Mouse (Mus musculus): ENCODE data around the gene Gramd2. TPM values are rescaled to one million over a fixed set of nuclear protein-coding genes. Genes with fewer than 3 reads are reported as not detected.

Gene Gramd2
- 3.4 and 4.0 TPM in 2 replicates for polyA plus RNA-seq (2015; fragmentation: Nextera tagmentation; extraction: Ambion mirVana)

- Histone ChIP-seq H3K4me1 (peaks cover 14% of the 10 kb centered on the region), H3K9me3 (no peaks in the 10 kb centered on the region), H3K27me3 (peaks cover 10% of the 10 kb centered on the region; the same call in 1 of the 2 replicates), H3K4me3 (peak within 1 kb of the TSS; percentile 58), H3K9ac (replicated peaks) (peak within 1 kb of the TSS; percentile 56), H3K27ac (replicated peaks) (no peak within 1 kb of the TSS), H3K36me3 (peaks cover 42% of the 10 kb centered on the region), H3K4me2 (replicated peaks) (peak within 1 kb of the TSS; percentile 92)
- peak; percentile 97 for ATAC-seq (replicated peaks)
- WGBS, result 2% methylated on average over 47 of the region's 47 CpGs
Observed at GRCm38 (mm10) chr9:59679678-59680533, at the start of gene Gramd2. Gene Gramd2 (plus strand): TSS chr9:59680144.

GRCm38 (mm10) chr9:59638372-59638771 is 41.6 kb upstream of the Gramd2 start:
- no peaks in the 10 kb centered on the region for H3K27me3 ChIP-seq
- H3K4me1 ChIP-seq, result no peaks in the 10 kb centered on the region
- no peak for ATAC-seq (replicated peaks)
- H3K9ac ChIP-seq (replicated peaks), result no peak overlapping the region
- 83% methylated on average over 1 of the region's 1 CpGs for WGBS
- H3K27ac ChIP-seq (replicated peaks), result no peak overlapping the region
- no peak overlapping the region for H3K4me3 ChIP-seq
- no peak overlapping the region for H3K4me2 ChIP-seq (replicated peaks)
- peaks cover 79% of the 10 kb centered on the region for H3K36me3 ChIP-seq
- no peaks in the 10 kb centered on the region for H3K9me3 ChIP-seq

- no peaks in the 10 kb centered on the region for H3K9me3 ChIP-seq
- H3K36me3 ChIP-seq, result peaks cover 74% of the 10 kb centered on the region
- no peak overlapping the region for H3K4me2 ChIP-seq (replicated peaks)
- no peaks in the 10 kb centered on the region for H3K27me3 ChIP-seq
- no peak for ATAC-seq (replicated peaks)
- no peaks in the 10 kb centered on the region for H3K4me1 ChIP-seq
- H3K9ac ChIP-seq (replicated peaks), result no peak overlapping the region
- WGBS, result 91% methylated on average over 4 of the region's 4 CpGs
- H3K27ac ChIP-seq (replicated peaks), result no peak overlapping the region
- no peak overlapping the region for H3K4me3 ChIP-seq
Observed at GRCm38 (mm10) chr9:59639936-59640335, 40.0 kb upstream of the Gramd2 start.

GRCm38 (mm10) chr9:59641320-59641719 is 38.6 kb upstream of the Gramd2 start:
- Histone ChIP-seq H3K4me3 (no peak overlapping the region), H3K4me1 (no peaks in the 10 kb centered on the region), H3K9me3 (no peaks in the 10 kb centered on the region), H3K27me3 (no peaks in the 10 kb centered on the region), H3K27ac (replicated peaks) (no peak overlapping the region), H3K9ac (replicated peaks) (no peak overlapping the region), H3K36me3 (peaks cover 72% of the 10 kb centered on the region), H3K4me2 (replicated peaks) (no peak overlapping the region)
- no peak for ATAC-seq (replicated peaks)
- WGBS, result 90% methylated on average over 2 of the region's 2 CpGs

- Histone ChIP-seq H3K9me3 (no peaks in the 10 kb centered on the region), H3K4me3 (no peak overlapping the region), H3K36me3 (peaks cover 54% of the 10 kb centered on the region), H3K27me3 (no peaks in the 10 kb centered on the region), H3K4me2 (replicated peaks) (no peak overlapping the region), H3K27ac (replicated peaks) (no peak overlapping the region), H3K4me1 (no peaks in the 10 kb centered on the region), H3K9ac (replicated peaks) (no peak overlapping the region)
- ATAC-seq (replicated peaks), result no peak
- 94% methylated on average over 4 of the region's 4 CpGs for WGBS
Observed at GRCm38 (mm10) chr9:59649911-59650310, 30.0 kb upstream of the Gramd2 start.

- no peak for ATAC-seq (replicated peaks)
- Histone ChIP-seq H3K4me2 (replicated peaks) (no peak overlapping the region), H3K9ac (replicated peaks) (no peak overlapping the region), H3K9me3 (no peaks in the 10 kb centered on the region), H3K4me3 (no peak overlapping the region), H3K27ac (replicated peaks) (no peak overlapping the region), H3K27me3 (no peaks in the 10 kb centered on the region), H3K36me3 (peaks cover 36% of the 10 kb centered on the region), H3K4me1 (peaks cover 10% of the 10 kb centered on the region)
- 36% methylated on average over 3 of the region's 3 CpGs for WGBS
Observed at GRCm38 (mm10) chr9:59653371-59653770, 26.6 kb upstream of the Gramd2 start.

- Histone ChIP-seq H3K4me3 (no peak overlapping the region), H3K4me2 (replicated peaks) (no peak overlapping the region), H3K4me1 (peaks cover 22% of the 10 kb centered on the region), H3K27ac (replicated peaks) (no peak overlapping the region), H3K9ac (replicated peaks) (no peak overlapping the region), H3K36me3 (peaks cover 25% of the 10 kb centered on the region), H3K9me3 (no peaks in the 10 kb centered on the region), H3K27me3 (no peaks in the 10 kb centered on the region)
- ATAC-seq (replicated peaks), result no peak
- WGBS, result 85% methylated on average over 2 of the region's 2 CpGs
Observed at GRCm38 (mm10) chr9:59654450-59654983, 25.4 kb upstream of the Gramd2 start.

GRCm38 (mm10) chr9:59655958-59656634 is 23.8 kb upstream of the Gramd2 start, which contains the start of gene Pkm:
Gene Pkm (plus strand): TSS chr9:59656368.
- peak; percentile 92 for ATAC-seq (replicated peaks)
- Histone ChIP-seq H3K4me1 (peaks cover 37% of the 10 kb centered on the region), H3K4me3 (peak within 1 kb of the TSS; percentile 93), H3K9ac (replicated peaks) (peak within 1 kb of the TSS; percentile 90), H3K27me3 (no peaks in the 10 kb centered on the region), H3K27ac (replicated peaks) (peak within 1 kb of the TSS; percentile 98), H3K9me3 (no peaks in the 10 kb centered on the region), H3K36me3 (peaks cover 10% of the 10 kb centered on the region), H3K4me2 (replicated peaks) (peak within 1 kb of the TSS; percentile 77)
- WGBS, result under 1% methylated on average over 46 of the region's 46 CpGs

- no peaks in the 10 kb centered on the region for H3K27me3 ChIP-seq
- H3K9ac ChIP-seq (replicated peaks), result peak overlapping the region; percentile 90
- ATAC-seq (replicated peaks), result peak; percentile 72
- no peaks in the 10 kb centered on the region for H3K9me3 ChIP-seq
- H3K4me3 ChIP-seq, result peak overlapping the region; percentile 93
- H3K4me2 ChIP-seq (replicated peaks), result peak overlapping the region; percentile 77
- H3K36me3 ChIP-seq, result peaks cover 5% of the 10 kb centered on the region
- H3K27ac ChIP-seq (replicated peaks), result peak overlapping the region; percentile 98
- WGBS, result under 1% methylated on average over 65 of the region's 65 CpGs
- peaks cover 44% of the 10 kb centered on the region for H3K4me1 ChIP-seq
Observed at GRCm38 (mm10) chr9:59656635-59657617, 23.0 kb upstream of the Gramd2 start.

GRCm38 (mm10) chr9:59658146-59658545 is 21.8 kb upstream of the Gramd2 start:
- no peaks in the 10 kb centered on the region for H3K9me3 ChIP-seq
- H3K27me3 ChIP-seq, result no peaks in the 10 kb centered on the region
- H3K4me3 ChIP-seq, result peak overlapping the region; percentile 93
- peak overlapping the region; percentile 77 for H3K4me2 ChIP-seq (replicated peaks)
- H3K4me1 ChIP-seq, result peaks cover 46% of the 10 kb centered on the region
- 1% methylated on average over 4 of the region's 4 CpGs for WGBS
- no peak for ATAC-seq (replicated peaks)
- 0 out of 2 replicates have a peak, but pooled peaks cover 2% of the 10 kb centered on the region for H3K36me3 ChIP-seq
- H3K27ac ChIP-seq (replicated peaks), result peak overlapping the region; percentile 98
- H3K9ac ChIP-seq (replicated peaks), result peak overlapping the region; percentile 90

Data from forebrain, embryonic 15.5 days (tissue).